Mouse (Mus musculus): ENCODE measurements at regions not wholly inside any gene's neighbourhood (a gene's known extent, or its start where the extent isn't known, plus 50 kb on each side); places are given as distances from the start of the nearest gene placed in this dataset.
A peak's percentile ranks its signal among the peaks of the same experiment; 100 is the strongest.

DNA sequence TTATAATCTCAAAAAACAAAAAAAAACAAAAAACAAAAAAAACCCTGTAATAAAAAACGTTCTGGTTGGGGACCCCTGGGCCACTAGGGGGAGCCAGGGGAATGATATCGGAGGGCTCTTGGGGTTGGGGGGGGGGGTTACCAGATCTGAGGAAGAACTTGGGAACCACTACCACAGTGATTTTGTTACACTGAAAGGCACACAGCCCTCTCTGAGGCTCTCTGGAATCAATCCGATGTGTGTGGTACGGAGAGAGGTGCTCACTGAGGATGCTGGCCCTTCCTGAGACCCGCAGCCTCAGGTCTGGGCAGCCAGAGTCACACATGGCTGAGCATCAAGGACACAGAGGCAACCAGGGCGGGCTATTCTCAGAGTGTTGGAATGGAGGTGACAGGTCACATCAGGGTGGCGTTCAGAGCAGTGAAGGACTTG lies 89.9 kb upstream of the Pabpc6 start:
- no peak for DNase-seq (ENCODE audit: low read depth, low spot score)
- Histone ChIP-seq H3K4me3 (ENCODE audit: control insufficient read depth in 1 of 2, insufficient read depth in 1 of 2, low read depth in 2 of 2, low read length in 2 of 2) (no peak overlapping the region), H3K9ac (ENCODE audit: control insufficient read depth, low read depth, low read length, poor library complexity, severe bottlenecking) (no peak overlapping the region), H3K79me2 (ENCODE audit: control insufficient read depth, insufficient read depth, low read length, poor library complexity) (no peaks in the 10 kb centered on the region), H3K27me3 (ENCODE audit: control insufficient read depth in 1 of 2, insufficient read depth in 2 of 2, low read length in 2 of 2) (no peaks in the 10 kb centered on the region), H3K9me3 (replicated peaks; ENCODE audit: insufficient read depth, low read length) (no peaks in the 10 kb centered on the region), H3K36me3 (ENCODE audit: control insufficient read depth in 1 of 2, insufficient read depth in 2 of 2, low read length in 2 of 2) (no peaks in the 10 kb centered on the region), H3K4me1 (ENCODE audit: control insufficient read depth in 1 of 2, insufficient read depth in 2 of 2, low read length in 2 of 2) (no peaks in the 10 kb centered on the region), H3K27ac (ENCODE audit: control insufficient read depth, low read depth, low read length) (no peak overlapping the region)
- no peak for TF ChIP-seq MEF2A (IDR thresholded peaks at IDR 0.05; ENCODE audit: extremely low read depth, insufficient replicate concordance, low read depth, low read length, poor library complexity, severe bottlenecking)
- TF ChIP-seq ZKSCAN1 (IDR thresholded peaks at IDR 0.05; ENCODE audit: low read depth, low read length), result no peak
- no peak for TF ChIP-seq USF1 (IDR thresholded peaks at IDR 0.05; ENCODE audit: low read depth, low read length)
- TF ChIP-seq CTCF (IDR thresholded peaks at IDR 0.05 in 2 of 3, conservative IDR thresholded peaks at IDR 0.05 in 1 of 3; ENCODE audit: control insufficient read depth in 1 of 3, insufficient read depth in 1 of 3, low read depth in 2 of 3, low read length in 3 of 3, poor library complexity in 1 of 3, severe bottlenecking in 1 of 3), result peak in 1 of 3 experiments; percentile 26; a peak in 1 of 6 replicates

DNA sequence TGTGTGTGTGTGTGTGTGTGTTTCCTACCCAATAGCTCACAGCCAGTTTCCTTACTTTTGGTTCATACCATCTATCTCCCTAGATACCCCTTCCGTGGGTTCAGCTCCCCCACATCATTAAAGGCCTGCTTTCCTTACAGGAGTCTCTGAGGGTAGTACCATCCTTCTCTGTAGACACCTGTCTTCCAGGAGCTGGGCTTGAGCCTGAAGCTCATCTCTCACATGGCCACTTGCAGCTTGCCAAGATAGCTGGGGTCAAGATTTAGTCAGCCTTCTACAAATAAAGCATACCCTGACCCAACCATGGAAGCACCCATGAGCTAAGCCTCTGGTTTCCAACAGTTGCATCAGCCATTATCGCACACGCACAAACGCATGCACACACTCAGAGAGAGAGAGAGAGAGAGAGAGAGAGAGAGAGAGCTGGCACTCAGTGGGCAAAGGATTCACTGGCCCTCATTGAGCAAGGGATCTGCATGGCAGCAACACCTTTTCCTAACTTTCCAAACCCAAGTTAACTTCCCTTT lies 88.3 kb upstream of the Pabpc6 start:
- Histone ChIP-seq H3K9me3 (replicated peaks; ENCODE audit: insufficient read depth, low read length) (no peaks in the 10 kb centered on the region), H3K36me3 (ENCODE audit: control insufficient read depth in 1 of 2, insufficient read depth in 2 of 2, low read length in 2 of 2) (no peaks in the 10 kb centered on the region), H3K4me3 (ENCODE audit: control insufficient read depth in 1 of 2, insufficient read depth in 1 of 2, low read depth in 2 of 2, low read length in 2 of 2) (no peak overlapping the region), H3K9ac (ENCODE audit: control insufficient read depth, low read depth, low read length, poor library complexity, severe bottlenecking) (no peak overlapping the region), H3K79me2 (ENCODE audit: control insufficient read depth, insufficient read depth, low read length, poor library complexity) (no peaks in the 10 kb centered on the region), H3K4me1 (ENCODE audit: control insufficient read depth in 1 of 2, insufficient read depth in 2 of 2, low read length in 2 of 2) (no peaks in the 10 kb centered on the region), H3K27ac (ENCODE audit: control insufficient read depth, low read depth, low read length) (no peak overlapping the region), H3K27me3 (ENCODE audit: control insufficient read depth in 1 of 2, insufficient read depth in 2 of 2, low read length in 2 of 2) (no peaks in the 10 kb centered on the region)
- no peak for DNase-seq (ENCODE audit: low read depth, low spot score)
- no peak for TF ChIP-seq GATA1 (IDR thresholded peaks at IDR 0.05; ENCODE audit: low read depth, low read length)
- no peak for TF ChIP-seq TAL1 (IDR thresholded peaks at IDR 0.05; ENCODE audit: low read length)
- no peak for TF ChIP-seq E2F4 (IDR thresholded peaks at IDR 0.05; ENCODE audit: borderline replicate concordance, low read depth, low read length)
- TF ChIP-seq NELFE (IDR thresholded peaks at IDR 0.05; ENCODE audit: low read depth, low read length), result no peak
- no peak for TF ChIP-seq TCF12 (IDR thresholded peaks at IDR 0.05; ENCODE audit: low read depth, low read length)
- no peak for TF ChIP-seq ZNF384 (IDR thresholded peaks at IDR 0.05; ENCODE audit: low read depth, low read length)
- no peak for TF ChIP-seq ZMIZ1 (IDR thresholded peaks at IDR 0.05; ENCODE audit: low read depth, low read length)
- TF ChIP-seq MAZ (IDR thresholded peaks at IDR 0.05; ENCODE audit: low read depth, low read length), result no peak
- no peak for TF ChIP-seq POLR2AphosphoS5 (IDR thresholded peaks at IDR 0.05; ENCODE audit: borderline replicate concordance, low read depth, low read length)
- TF ChIP-seq RAD21 (IDR thresholded peaks at IDR 0.05; ENCODE audit: low read depth, low read length), result no peak
- TF ChIP-seq ZC3H11A (IDR thresholded peaks at IDR 0.05; ENCODE audit: low read depth, low read length), result no peak
- no peak for TF ChIP-seq NRF1 (IDR thresholded peaks at IDR 0.05; ENCODE audit: insufficient read depth, low read depth, low read length, poor library complexity, severe bottlenecking)
- no peak for TF ChIP-seq POLR2A (IDR thresholded peaks at IDR 0.05; ENCODE audit: control insufficient read depth in 1 of 2, insufficient read depth in 1 of 2, low read depth in 1 of 2, low read length in 2 of 2, poor library complexity in 1 of 2)
- TF ChIP-seq SIN3A (IDR thresholded peaks at IDR 0.05; ENCODE audit: low read length), result no peak
- TF ChIP-seq HCFC1 (IDR thresholded peaks at IDR 0.05; ENCODE audit: low read depth, low read length), result no peak
